Mouse (Mus musculus) ovary, adult 18-20 months (tissue): Measurements from ENCODE around the gene Hspg2.
"Not testable (repeated sequence)": the region's sequence is repeated elsewhere in the genome, so short reads cannot be mapped to it uniquely, and the experiment has no call there.

Experiments
- DNase-seq: peaks from one replicate; pipeline ENCODE4 v3.0.0; 2022; ENCODE audit warnings: low spot score, mixed read lengths

The Hspg2 gene

GRCm38 (mm10) chr4:137468260-137469080 is at the start of gene Hspg2:
Gene Hspg2 (plus strand): TSS chr4:137468769.
- DNase-seq: peak; percentile 94

GRCm38 (mm10) chr4:137430502-137430901 is 38.1 kb upstream of the Hspg2 start, which contains the start of gene Cela3b:
Gene Cela3b (minus strand): TSS chr4:137430540.
- no peak for DNase-seq

- DNase-seq: not testable (repeated sequence)
These were observed 35.6 kb upstream of the Hspg2 start for GRCm38 (mm10) chr4:137432700-137433550.

- DNase-seq: no peak
These were observed 31.4 kb upstream of the Hspg2 start for GRCm38 (mm10) chr4:137436979-137437669.

GRCm38 (mm10) chr4:137438842-137439241 is 29.7 kb upstream of the Hspg2 start:
- DNase-seq: no peak

GRCm38 (mm10) chr4:137441332-137441731 is 27.2 kb upstream of the Hspg2 start:
- no peak for DNase-seq

GRCm38 (mm10) chr4:137443625-137444024 is 24.9 kb upstream of the Hspg2 start:
- no peak for DNase-seq

GRCm38 (mm10) chr4:137445881-137446280 is 22.7 kb upstream of the Hspg2 start:
- DNase-seq: no peak

GRCm38 (mm10) chr4:137447363-137448196 is 21.0 kb upstream of the Hspg2 start:
- no peak for DNase-seq

- peak; percentile 52 for DNase-seq
These were observed 20.4 kb upstream of the Hspg2 start for GRCm38 (mm10) chr4:137448197-137448596.

- no peak for DNase-seq
These were observed 19.9 kb upstream of the Hspg2 start for GRCm38 (mm10) chr4:137448641-137449040.

- DNase-seq: no peak
These were observed 19.4 kb upstream of the Hspg2 start for GRCm38 (mm10) chr4:137449132-137449531.

GRCm38 (mm10) chr4:137449715-137450114 is 18.9 kb upstream of the Hspg2 start:
- DNase-seq: no peak

GRCm38 (mm10) chr4:137452190-137452589 is 16.4 kb upstream of the Hspg2 start:
- DNase-seq: no peak

GRCm38 (mm10) chr4:137453234-137453767 is 15.3 kb upstream of the Hspg2 start, which contains the start of gene 1700013G24Rik:
Gene 1700013G24Rik (plus strand): TSS chr4:137453284.
- DNase-seq: no peak

- no peak for DNase-seq
These were observed 14.0 kb upstream of the Hspg2 start for GRCm38 (mm10) chr4:137454582-137454981.

GRCm38 (mm10) chr4:137456581-137456980 is 12.0 kb upstream of the Hspg2 start:
- no peak for DNase-seq

GRCm38 (mm10) chr4:137457292-137457691 is 11.3 kb upstream of the Hspg2 start:
- DNase-seq: no peak

- no peak for DNase-seq
These were observed 10.3 kb upstream of the Hspg2 start for GRCm38 (mm10) chr4:137458310-137458709.

GRCm38 (mm10) chr4:137458861-137459260 is 9.7 kb upstream of the Hspg2 start:
- no peak for DNase-seq

GRCm38 (mm10) chr4:137460676-137461075 is 7.9 kb upstream of the Hspg2 start:
- DNase-seq: no peak
